Mouse (Mus musculus) lung, postnatal 0 days (tissue): Measurements from ENCODE around the gene Uri1. TPM values are rescaled to one million over a fixed set of nuclear protein-coding genes. Genes with fewer than 3 reads are reported as not detected.

ENCODE experiments used
- ATAC-seq: fragments of 200-750 bp; cut with Nextera tagmentation; 2 replicates; pipeline ENCODE4 v1.8.0; 2017; ENCODE audit warnings: moderate library complexity
- DNase-seq: peaks from one replicate; pipeline ENCODE4 v3.0.0-alpha.2; 2016; ENCODE audit warnings: low spot score
- H3K27ac ChIP-seq: fragments of 300-500 bp; sonication (generic); 2 replicates; pipeline ENCODE4 v1.5.1; 2014; ENCODE audit warnings: antibody characterized with exemption, mild to moderate bottlenecking, low read length, mixed read lengths
- H3K27me3 ChIP-seq: fragments of 300-500 bp; sonication (generic); replicated peaks from 2 replicates; pipeline ENCODE4 v1.6.1; 2014; ENCODE audit warnings: low read length, mixed read lengths; ENCODE audit not compliant: insufficient read depth
- H3K36me3 ChIP-seq: fragments of 300-500 bp; sonication (generic); 2 replicates; pipeline ENCODE4 v1.6.1; 2014; ENCODE audit warnings: low read length, mixed read lengths; ENCODE audit not compliant: insufficient read depth
- H3K4me1 ChIP-seq: fragments of 300-500 bp; sonication (generic); 2 replicates; pipeline ENCODE4 v1.6.1; 2014; ENCODE audit warnings: antibody characterized with exemption, low read depth, low read length, mixed read lengths; ENCODE audit not compliant: insufficient read depth
- H3K4me2 ChIP-seq: fragments of 300-500 bp; sonication (generic); replicated peaks from 2 replicates; pipeline ENCODE4 v1.6.1; 2014; ENCODE audit warnings: low read depth, mild to moderate bottlenecking, low read length, moderate library complexity, mixed read lengths
- H3K4me3 ChIP-seq: fragments of 300-500 bp; sonication (generic); 2 replicates; pipeline ENCODE4 v1.5.1; 2014; ENCODE audit warnings: low read depth, low read length
- H3K9ac ChIP-seq: fragments of 300-500 bp; sonication (generic); replicated peaks from 2 replicates; pipeline ENCODE4 v1.6.1; 2014; ENCODE audit warnings: low read depth, mild to moderate bottlenecking
- H3K9me3 ChIP-seq: fragments of 300-500 bp; sonication (generic); 2 replicates; pipeline ENCODE4 v1.6.1; 2016; ENCODE audit warnings: low read length, mixed read lengths
- CTCF ChIP-seq: IDR thresholded peaks from 2 replicates; pipeline ENCODE4 v1.5.1; 2016; ENCODE audit warnings: antibody characterized with exemption, mild to moderate bottlenecking
- EP300 ChIP-seq: IDR thresholded peaks from 2 replicates; pipeline ENCODE4 v1.6.1; 2016; ENCODE audit warnings: antibody characterized with exemption, mild to moderate bottlenecking, control low read depth
- WGBS: fragments of 180-500 bp; shearing (Covaris S2); extraction: QIAGEN DNeasy Blood & Tissue Kit; methylation state at CpG from one replicate; pipeline ENCODE4 v1.1.7; 2014; 5-methylcytosine and 5-hydroxymethylcytosine counted together
- polyA plus RNA-seq: library from polyadenylated mRNA; unstranded; fragments of >200 nt; fragmentation: Nextera tagmentation; extraction: Ambion mirVana; gene quantifications from 2 replicates; pipeline ENCODE4 v1.2.1, GENCODE M21; 2015

Uri1 gene
- polyA plus RNA-seq, 1 experiment from 2014 or later, result 32.8 TPM

- no peaks in the 10 kb centered on the region for H3K4me1 ChIP-seq
- H3K4me3 ChIP-seq, result no peak overlapping the region
- TF ChIP-seq EP300, result no peak
- TF ChIP-seq CTCF, result no peak
- 76% methylated on average over 2 of the region's 2 CpGs for WGBS
- no peaks in the 10 kb centered on the region for H3K9me3 ChIP-seq
- no peak for DNase-seq
- no peak for ATAC-seq
- no peaks in the 10 kb centered on the region for H3K36me3 ChIP-seq
- no peak overlapping the region for H3K4me2 ChIP-seq
- H3K27ac ChIP-seq, result no peak overlapping the region
- H3K9ac ChIP-seq, result no peak overlapping the region
- H3K27me3 ChIP-seq, result no peaks in the 10 kb centered on the region
Measured at GRCm38 (mm10) chr7:37972999-37973555, 50.3 kb downstream of the Uri1 start.

GRCm38 (mm10) chr7:37972571-37972970, 50.8 kb downstream of the Uri1 start:
- TF ChIP-seq CTCF, result peak; percentile 66
- TF ChIP-seq EP300, result no peak
- no peaks in the 10 kb centered on the region for H3K9me3 ChIP-seq
- 62% methylated on average over 9 of the region's 9 CpGs for WGBS
- no peaks in the 10 kb centered on the region for H3K4me1 ChIP-seq
- no peak overlapping the region for H3K27ac ChIP-seq
- DNase-seq (peak; percentile 60), ATAC-seq (peak; percentile 40)
- no peaks in the 10 kb centered on the region for H3K36me3 ChIP-seq
- H3K9ac ChIP-seq, result no peak overlapping the region
- H3K4me3 ChIP-seq, result no peak overlapping the region
- H3K4me2 ChIP-seq, result no peak overlapping the region
- no peaks in the 10 kb centered on the region for H3K27me3 ChIP-seq

GRCm38 (mm10) chr7:37962326-37962725, 61.0 kb downstream of the Uri1 start:
- H3K4me3 ChIP-seq, result no peak overlapping the region
- DNase-seq, result no peak
- ATAC-seq, result no peak

DNA sequence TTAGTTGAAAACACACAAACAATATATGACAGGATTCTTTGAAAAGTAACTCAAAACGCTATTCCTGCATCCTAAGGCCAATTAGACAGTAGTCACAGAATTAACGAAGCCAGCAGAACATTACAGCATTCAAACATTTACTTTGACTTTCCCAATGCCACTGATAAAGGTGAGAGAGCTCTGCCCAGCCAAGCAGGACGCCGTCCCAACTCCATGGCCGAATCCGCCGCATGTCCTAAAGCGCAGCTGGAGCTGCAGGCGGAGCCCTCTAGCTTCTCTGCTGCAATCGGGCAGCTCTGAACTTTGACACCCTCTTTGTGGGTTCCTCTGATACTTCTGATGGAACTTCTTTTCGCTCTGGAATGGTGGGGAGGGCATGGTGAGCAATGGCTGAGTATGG, 62.1 kb downstream of the Uri1 start:
- 84% methylated on average over 11 of the region's 11 CpGs for WGBS
- Histone ChIP-seq H3K27ac (no peak overlapping the region), H3K4me3 (no peak overlapping the region), H3K9ac (no peak overlapping the region), H3K9me3 (no peaks in the 10 kb centered on the region), H3K4me2 (no peak overlapping the region), H3K4me1 (no peaks in the 10 kb centered on the region), H3K36me3 (peaks cover 14% of the 10 kb centered on the region; the same call in 1 of the 2 replicates), H3K27me3 (no peaks in the 10 kb centered on the region)
- no peak for DNase-seq
- no peak for ATAC-seq
- TF ChIP-seq CTCF (no peak), EP300 (no peak)

More at GRCm38 (mm10) chr7:37962326-37962725, 61.0 kb downstream of the Uri1 start:
- no peak overlapping the region for H3K9ac ChIP-seq
- no peaks in the 10 kb centered on the region for H3K27me3 ChIP-seq
- TF ChIP-seq CTCF (no peak), EP300 (no peak)
- peaks cover 14% of the 10 kb centered on the region; the same call in 1 of the 2 replicates for H3K36me3 ChIP-seq
- no peak overlapping the region for H3K4me2 ChIP-seq
- H3K27ac ChIP-seq, result no peak overlapping the region
- H3K4me1 ChIP-seq, result no peaks in the 10 kb centered on the region
- 88% methylated on average over 17 of the region's 17 CpGs for WGBS
- no peaks in the 10 kb centered on the region for H3K9me3 ChIP-seq

DNA sequence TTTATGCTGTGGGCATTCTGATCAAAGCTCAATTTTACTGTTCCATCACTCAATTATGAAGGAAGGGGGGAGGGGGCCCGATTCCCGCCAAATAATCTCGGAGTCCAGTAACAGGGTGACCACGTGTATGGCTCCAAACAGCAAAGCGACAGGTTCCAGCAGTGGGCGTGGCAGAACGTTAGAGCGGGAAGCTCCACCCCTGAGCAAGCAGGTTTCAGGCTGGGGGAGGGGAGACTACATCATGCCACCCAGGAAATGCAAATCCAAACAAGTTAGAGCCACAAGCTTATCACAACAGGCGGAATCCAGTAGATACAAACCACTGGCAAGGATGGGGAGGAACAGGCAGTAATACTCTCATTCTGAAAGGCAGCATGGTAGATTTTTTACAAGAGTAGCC, 71.5 kb downstream of the Uri1 start:
- Histone ChIP-seq H3K4me1 (no peaks in the 10 kb centered on the region), H3K4me3 (no peak overlapping the region), H3K36me3 (no peaks in the 10 kb centered on the region), H3K4me2 (no peak overlapping the region), H3K9me3 (no peaks in the 10 kb centered on the region), H3K9ac (no peak overlapping the region), H3K27ac (no peak overlapping the region), H3K27me3 (no peaks in the 10 kb centered on the region)
- no peak for ATAC-seq
- 84% methylated on average over 9 of the region's 9 CpGs for WGBS
- DNase-seq, result no peak
- TF ChIP-seq CTCF (no peak), EP300 (no peak)

DNA sequence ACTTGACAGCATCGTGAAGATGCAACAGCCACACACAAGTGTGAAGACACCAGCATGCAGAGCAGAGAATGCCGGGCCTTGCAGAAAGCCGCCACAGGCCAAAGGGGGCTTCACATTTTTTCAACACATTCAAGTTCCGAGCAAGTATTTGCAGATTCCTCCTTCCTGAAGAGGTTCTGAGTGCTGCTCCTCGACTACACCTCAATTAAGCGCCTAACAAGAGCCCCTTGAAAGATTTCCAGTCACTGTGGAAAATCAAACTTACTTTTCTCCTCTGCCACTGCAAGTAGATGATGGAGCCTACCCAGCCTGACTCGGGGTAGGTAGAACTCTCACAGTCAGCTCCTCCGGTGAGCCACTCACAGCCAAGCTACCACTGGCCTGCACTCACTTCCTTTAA, 86.9 kb downstream of the Uri1 start:
- no peaks in the 10 kb centered on the region for H3K27me3 ChIP-seq
- no peaks in the 10 kb centered on the region for H3K4me1 ChIP-seq
- WGBS, result 53% methylated on average over 8 of the region's 8 CpGs
- peak; percentile 69 for DNase-seq
- peak; percentile 73 for ATAC-seq
- no peaks in the 10 kb centered on the region for H3K9me3 ChIP-seq
- H3K36me3 ChIP-seq, result no peaks in the 10 kb centered on the region
- H3K9ac ChIP-seq, result no peak overlapping the region
- no peak overlapping the region for H3K4me2 ChIP-seq
- TF ChIP-seq CTCF, result no peak
- peak; percentile 61 for TF ChIP-seq EP300
- H3K4me3 ChIP-seq, result no peak overlapping the region
- peak overlapping the region; percentile 27; the same call in 1 of the 2 replicates for H3K27ac ChIP-seq

DNA sequence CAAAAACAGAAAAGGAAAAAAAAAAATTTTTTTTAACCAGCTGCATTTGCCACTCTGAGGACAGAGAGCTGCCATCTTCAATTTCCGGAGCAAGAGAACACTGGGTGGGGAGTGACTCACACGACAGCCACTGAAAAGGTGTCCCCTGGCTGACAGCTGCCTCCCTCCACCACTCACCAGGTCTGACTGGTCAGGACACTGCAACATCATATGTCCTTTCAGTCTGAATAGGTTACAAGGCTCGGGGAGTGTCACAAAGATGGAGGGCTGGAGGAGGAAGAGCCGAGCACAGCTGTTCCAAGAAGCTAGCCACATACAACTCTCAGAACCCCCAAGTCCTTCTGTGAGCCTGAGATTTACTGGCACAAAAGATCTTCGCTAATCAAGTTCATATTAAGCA, 87.6 kb downstream of the Uri1 start:
- no peak for ATAC-seq
- H3K9me3 ChIP-seq, result no peaks in the 10 kb centered on the region
- 41% methylated on average over 5 of the region's 5 CpGs for WGBS

More for the DNA sequence above, 87.6 kb downstream of the Uri1 start:
- Histone ChIP-seq H3K36me3 (no peaks in the 10 kb centered on the region), H3K9ac (no peak overlapping the region), H3K4me1 (no peaks in the 10 kb centered on the region), H3K4me2 (no peak overlapping the region), H3K27ac (no peak overlapping the region), H3K27me3 (no peaks in the 10 kb centered on the region), H3K4me3 (no peak overlapping the region)
- TF ChIP-seq EP300 (no peak), CTCF (no peak)
- no peak for DNase-seq
